In genomic region chr4:102871274-102871673, GRCm38 (mm10) we compare ENCODE assay signal across 20 mouse cellular contexts.
DNase-seq lines count a peak whose midpoint lies in the region; ATAC-seq and TF ChIP-seq lines count a peak whose summit lies in the region.
"Had no signal": no experiment of that assay in that cellular context is flagged by ENCODE, and none has a peak within 500 bp of the region (broad histone marks: within the 10 kb centered on the region; RNA-seq: fewer than 3 reads in every experiment).

No protein-coding gene starts in this region.

- TF ChIP-seq CTCF in layer of hippocampus, adult 2 months (conservative IDR thresholded peaks at IDR 0.05): no peak
- TF ChIP-seq CTCF in brain, embryonic 14.5 days (IDR thresholded peaks at IDR 0.05; ENCODE audit: borderline replicate concordance, extremely low read depth, insufficient read depth, insufficient read length): no peak

- no peak for DNase-seq in layer of hippocampus, adult 2 months (ENCODE audit: low spot score in 2 of 2)
- DNase-seq in layer of hippocampus, adult 9-10 months (ENCODE audit: low spot score): no peak
- DNase-seq in Muller cell, postnatal 12 days (ENCODE audit: inconsistent ontology term): peak; percentile 15
- DNase-seq in brain, embryonic 14.5 days (ENCODE audit: low read depth): peak; percentile 53
- DNase-seq: adrenal gland, adult 2 months; adrenal gland, postnatal 25 days; cerebellum, adult 11 months; cerebellum, adult 8-10 months; cerebellum, postnatal 14 days; forebrain, postnatal 0 days; gastrocnemius, postnatal 14 days; heart, adult 2 months; heart, postnatal 14 days had no signal

- H3K36me3 ChIP-seq in forebrain, embryonic 16.5 days (ENCODE audit: control insufficient read depth, insufficient read depth): peaks cover 12% of the 10 kb centered on the region
- H3K36me3 ChIP-seq in forebrain, embryonic 15.5 days: peaks cover 10% of the 10 kb centered on the region; the same call in 1 of the 2 replicates
- H3K36me3 ChIP-seq: embryonic facial prominence, embryonic 12.5 days; heart, embryonic 15.5 days had no signal

- no peak overlapping the region for H3K9ac ChIP-seq in forebrain, embryonic 16.5 days (replicated peaks; ENCODE audit: low read depth, low read length)
- no peak overlapping the region for H3K9ac ChIP-seq in forebrain, embryonic 15.5 days (replicated peaks)
- H3K9ac ChIP-seq: embryonic facial prominence, embryonic 12.5 days; forebrain, postnatal 0 days; heart, embryonic 15.5 days had no signal

- 39% methylated on average over 4 of the region's 4 CpGs for WGBS in forebrain, embryonic 16.5 days
- 39% methylated on average over 4 of the region's 4 CpGs for WGBS in forebrain, embryonic 15.5 days

- no peaks in the 10 kb centered on the region for H3K27me3 ChIP-seq in forebrain, embryonic 16.5 days (replicated peaks; ENCODE audit: control insufficient read depth, insufficient read depth, low read length)
- H3K27me3 ChIP-seq in forebrain, embryonic 15.5 days: no peaks in the 10 kb centered on the region
- H3K27me3 ChIP-seq: CH12.LX; embryonic facial prominence, embryonic 12.5 days; heart, embryonic 15.5 days had no signal

- TF ChIP-seq POLR2A in brain, embryonic 14.5 days (IDR thresholded peaks at IDR 0.05; ENCODE audit: borderline replicate concordance, extremely low read depth, insufficient read depth, insufficient read length, poor library complexity, severe bottlenecking): no peak

- H3K4me1 ChIP-seq in forebrain, embryonic 16.5 days (replicated peaks; ENCODE audit: control insufficient read depth, insufficient read depth, low read length): no peaks in the 10 kb centered on the region
- peaks cover 3% of the 10 kb centered on the region; the same call in 1 of the 2 replicates for H3K4me1 ChIP-seq in forebrain, embryonic 15.5 days
- H3K4me1 ChIP-seq: embryonic facial prominence, embryonic 12.5 days had no signal

- H3K4me3 ChIP-seq in forebrain, embryonic 16.5 days (replicated peaks; ENCODE audit: low read length): no peak overlapping the region
- no peak overlapping the region for H3K4me3 ChIP-seq in forebrain, embryonic 15.5 days
- H3K4me3 ChIP-seq in layer of hippocampus, adult 2 months: no peak overlapping the region
- H3K4me3 ChIP-seq: embryonic facial prominence, embryonic 12.5 days; heart, adult 2 months; heart, embryonic 15.5 days had no signal

- no peaks in the 10 kb centered on the region for H3K9me3 ChIP-seq in forebrain, embryonic 16.5 days (ENCODE audit: control insufficient read depth, low read length)
- no peaks in the 10 kb centered on the region for H3K9me3 ChIP-seq in forebrain, embryonic 15.5 days
- H3K9me3 ChIP-seq: heart, embryonic 15.5 days had no signal

- no peak overlapping the region for H3K4me2 ChIP-seq in forebrain, embryonic 16.5 days (ENCODE audit: low read length)
- H3K4me2 ChIP-seq in forebrain, embryonic 15.5 days (replicated peaks): no peak overlapping the region
- H3K4me2 ChIP-seq: embryonic facial prominence, embryonic 12.5 days; heart, embryonic 11.5 days; heart, embryonic 15.5 days had no signal

- H3K27ac ChIP-seq in forebrain, embryonic 16.5 days (ENCODE audit: low read length): no peak overlapping the region
- no peak overlapping the region for H3K27ac ChIP-seq in forebrain, embryonic 15.5 days (replicated peaks)
- peak overlapping the region; percentile 19; the same call in 1 of the 2 replicates for H3K27ac ChIP-seq in layer of hippocampus, adult 2 months
- H3K27ac ChIP-seq: embryonic facial prominence, embryonic 12.5 days; heart, adult 2 months; heart, embryonic 15.5 days had no signal

- peak; percentile 66; the same call in 1 of the 2 replicates for ATAC-seq in forebrain, embryonic 16.5 days
- no peak for ATAC-seq in forebrain, embryonic 15.5 days (replicated peaks)
- ATAC-seq: forebrain, postnatal 0 days; intestine, postnatal 0 days had no signal

Comparison
In these comparisons a context has a peak if more than half of its experiments do, and no peak if none do; other contexts are left out.
1. DNase-seq: peak in Muller cell, postnatal 12 days (single experiment) and brain, embryonic 14.5 days (single experiment); none in layer of hippocampus, adult 2 months (0 of 2) and layer of hippocampus, adult 9-10 months (single experiment).